Mouse (Mus musculus): ENCODE measurements around the gene Olfr9. TPM values are rescaled to one million over a fixed set of nuclear protein-coding genes. Genes with fewer than 3 reads are reported as not detected.

The Olfr9 gene
- polyA plus RNA-seq, 1 experiment from 2014 or later = not detected

DNA sequence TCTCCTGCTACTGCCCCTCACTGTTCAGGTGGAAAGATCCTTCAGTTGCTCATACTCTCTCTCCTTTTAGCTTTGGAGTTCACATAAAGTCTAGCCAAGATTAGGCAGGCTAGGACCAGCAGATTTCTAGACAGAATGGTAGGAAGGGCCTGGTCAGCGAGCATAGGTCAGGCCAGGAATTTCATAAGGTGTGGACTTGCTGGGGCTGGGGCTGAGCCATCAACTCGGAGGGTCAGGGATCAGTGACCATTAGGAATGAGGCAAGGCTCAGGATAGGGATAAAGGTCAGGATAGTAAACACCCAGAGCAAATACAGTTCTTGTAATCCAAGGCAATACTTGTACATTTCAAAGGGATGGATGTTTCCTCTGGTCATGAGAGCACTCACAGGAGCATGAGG lies 24.3 kb upstream of the Olfr9 start:
- ATAC-seq (ENCODE audit: low FRiP score, low TSS enrichment) (no peak), DNase-seq (no peak)
- WGBS = 73% methylated on average over 2 of the region's 2 CpGs
- Histone ChIP-seq H3K27me3 (ENCODE audit: control insufficient read depth, insufficient read depth, low read length) (no peaks in the 10 kb centered on the region), H3K36me3 (ENCODE audit: control insufficient read depth, insufficient read depth, low read length) (no peaks in the 10 kb centered on the region), H3K9ac (replicated peaks; ENCODE audit: low read length) (no peak overlapping the region), H3K27ac (replicated peaks; ENCODE audit: low read depth, low read length) (no peak overlapping the region), H3K4me1 (ENCODE audit: control insufficient read depth, insufficient read depth, low read length) (no peaks in the 10 kb centered on the region), H3K4me3 (replicated peaks; ENCODE audit: low read depth, low read length) (no peak overlapping the region), H3K4me2 (ENCODE audit: low read length) (no peak overlapping the region), H3K9me3 (ENCODE audit: control insufficient read depth, low read length) (no peaks in the 10 kb centered on the region)

DNA sequence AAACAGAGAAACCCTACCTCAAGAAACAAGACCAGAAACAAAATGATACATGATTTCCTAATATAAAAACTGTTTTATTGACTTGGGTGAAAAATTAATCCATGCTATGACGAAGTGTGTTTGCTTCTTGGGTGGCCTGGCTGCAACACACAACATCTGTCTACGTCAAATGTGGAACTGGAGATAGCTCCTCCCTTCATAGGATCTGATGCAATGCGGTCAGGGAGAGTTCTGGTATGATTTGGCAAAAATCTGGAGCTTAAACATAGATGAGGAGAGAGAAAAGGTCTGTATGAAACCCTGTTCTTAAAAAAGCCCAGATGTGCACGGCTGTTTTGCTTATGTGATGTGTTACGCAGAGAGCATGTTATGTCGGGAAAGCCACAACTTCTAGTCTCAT lies 23.4 kb upstream of the Olfr9 start:
- Histone ChIP-seq H3K27ac (replicated peaks; ENCODE audit: low read depth, low read length) (no peak overlapping the region), H3K4me3 (replicated peaks; ENCODE audit: low read depth, low read length) (no peak overlapping the region), H3K4me1 (ENCODE audit: control insufficient read depth, insufficient read depth, low read length) (no peaks in the 10 kb centered on the region), H3K9ac (replicated peaks; ENCODE audit: low read length) (no peak overlapping the region), H3K9me3 (ENCODE audit: control insufficient read depth, low read length) (no peaks in the 10 kb centered on the region), H3K27me3 (ENCODE audit: control insufficient read depth, insufficient read depth, low read length) (no peaks in the 10 kb centered on the region), H3K4me2 (ENCODE audit: low read length) (no peak overlapping the region), H3K36me3 (ENCODE audit: control insufficient read depth, insufficient read depth, low read length) (no peaks in the 10 kb centered on the region)
- ATAC-seq (ENCODE audit: low FRiP score, low TSS enrichment) = no peak
- DNase-seq = no peak
- 92% methylated on average over 6 of the region's 6 CpGs for WGBS

DNA sequence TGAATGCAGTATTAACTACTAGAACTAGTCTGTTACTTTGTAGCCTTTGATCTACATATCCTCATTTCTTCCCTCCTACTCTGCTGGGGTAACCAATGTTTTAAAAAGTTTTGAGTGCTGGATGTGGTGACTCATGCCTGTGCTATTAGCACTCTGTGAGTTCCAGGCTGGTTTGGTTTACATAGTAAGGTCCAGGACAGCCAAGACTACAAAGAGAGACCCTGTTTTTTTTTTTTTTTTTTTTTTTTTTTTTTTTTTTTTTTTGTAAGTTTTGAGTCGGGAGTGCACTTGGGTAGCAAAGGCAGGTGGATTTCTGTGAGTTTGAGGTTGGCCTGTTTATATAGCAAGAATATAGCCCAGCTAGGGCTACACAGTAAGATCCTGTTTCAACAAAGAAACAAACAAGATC lies 20.9 kb upstream of the Olfr9 start:
- Histone ChIP-seq H3K27ac (replicated peaks; ENCODE audit: low read depth, low read length) (no peak overlapping the region), H3K4me3 (replicated peaks; ENCODE audit: low read depth, low read length) (no peak overlapping the region), H3K27me3 (ENCODE audit: control insufficient read depth, insufficient read depth, low read length) (no peaks in the 10 kb centered on the region), H3K9ac (replicated peaks; ENCODE audit: low read length) (no peak overlapping the region), H3K9me3 (ENCODE audit: control insufficient read depth, low read length) (no peaks in the 10 kb centered on the region), H3K4me2 (ENCODE audit: low read length) (no peak overlapping the region), H3K4me1 (ENCODE audit: control insufficient read depth, insufficient read depth, low read length) (no peaks in the 10 kb centered on the region), H3K36me3 (ENCODE audit: control insufficient read depth, insufficient read depth, low read length) (no peaks in the 10 kb centered on the region)
- ATAC-seq (ENCODE audit: low FRiP score, low TSS enrichment) (no peak), DNase-seq (no peak)
- 64% methylated on average over 1 of the region's 1 CpGs for WGBS

DNA sequence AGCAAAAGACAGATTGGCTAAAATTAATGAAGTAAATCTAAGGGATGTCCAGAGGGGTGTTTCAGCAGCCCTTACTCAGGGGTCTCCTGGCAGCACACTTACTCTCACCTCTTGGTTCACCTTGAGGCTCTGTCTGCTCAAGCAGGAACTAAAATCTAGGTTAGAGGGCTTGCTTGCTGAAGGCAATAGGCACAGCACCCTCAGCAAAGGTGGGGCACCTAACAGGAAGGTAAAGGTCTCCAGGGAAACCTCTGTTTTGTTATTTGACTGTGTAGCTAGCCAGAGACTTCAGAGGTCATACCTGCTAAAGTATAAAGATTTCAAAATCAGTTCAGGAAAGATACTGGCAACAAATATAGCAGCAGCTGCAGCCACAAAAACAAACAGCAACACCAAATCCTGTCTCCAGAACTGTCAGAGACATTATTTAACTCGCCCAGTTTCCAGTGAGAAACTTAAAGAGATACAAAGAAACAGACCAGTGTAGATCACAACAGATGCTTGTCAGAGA lies 18.4 kb upstream of the Olfr9 start:
- H3K27me3 ChIP-seq (ENCODE audit: control insufficient read depth, insufficient read depth, low read length) = no peaks in the 10 kb centered on the region
- H3K27ac ChIP-seq (replicated peaks; ENCODE audit: low read depth, low read length) = no peak overlapping the region
- H3K36me3 ChIP-seq (ENCODE audit: control insufficient read depth, insufficient read depth, low read length) = no peaks in the 10 kb centered on the region
- 56% methylated on average over 1 of the region's 1 CpGs for WGBS
- ATAC-seq (ENCODE audit: low FRiP score, low TSS enrichment) (no peak), DNase-seq (no peak)
- H3K9ac ChIP-seq (replicated peaks; ENCODE audit: low read length) = no peak overlapping the region
- no peaks in the 10 kb centered on the region for H3K9me3 ChIP-seq (ENCODE audit: control insufficient read depth, low read length)
- no peaks in the 10 kb centered on the region for H3K4me1 ChIP-seq (ENCODE audit: control insufficient read depth, insufficient read depth, low read length)
- no peak overlapping the region for H3K4me3 ChIP-seq (replicated peaks; ENCODE audit: low read depth, low read length)
- no peak overlapping the region for H3K4me2 ChIP-seq (ENCODE audit: low read length)

DNA sequence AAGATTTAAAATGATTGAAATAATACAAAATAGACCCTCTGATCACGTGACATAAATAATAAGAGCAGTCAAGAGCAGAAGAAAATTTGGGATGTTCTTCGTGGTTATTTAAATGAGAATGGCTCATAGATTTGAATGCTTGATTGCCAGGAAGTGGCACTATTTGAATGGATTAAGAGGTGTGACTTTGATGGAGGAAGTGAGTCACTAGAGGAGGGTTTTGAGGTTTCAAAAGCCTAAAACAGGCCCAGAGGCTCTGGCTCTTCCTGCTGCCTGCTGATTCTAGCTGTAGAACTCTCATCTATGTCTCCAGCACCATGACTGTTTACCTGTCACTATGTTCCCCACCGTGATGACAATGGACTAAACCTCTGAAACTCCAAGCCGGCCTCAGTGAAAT lies 16.4 kb upstream of the Olfr9 start:
- no peaks in the 10 kb centered on the region for H3K9me3 ChIP-seq (ENCODE audit: control insufficient read depth, low read length)

DNA sequence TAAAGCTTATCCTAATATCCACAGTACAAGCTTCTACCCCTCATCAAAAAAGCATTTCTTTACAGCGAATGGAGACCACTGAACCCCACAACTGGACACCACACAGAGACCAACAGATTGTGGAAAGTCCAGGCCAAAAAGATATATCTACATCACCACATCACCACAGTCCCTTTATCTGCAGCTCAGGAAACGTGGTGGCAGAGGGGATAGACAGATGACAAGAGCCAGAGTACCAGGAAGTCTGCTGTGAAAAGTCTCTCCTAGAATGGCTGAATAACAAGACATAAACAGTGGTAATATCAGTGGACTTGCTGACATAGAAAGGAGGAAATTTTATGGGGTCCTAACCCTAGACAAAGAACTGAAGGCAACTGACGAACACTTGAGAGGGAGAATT lies 12.8 kb upstream of the Olfr9 start:
- no peak overlapping the region for H3K27ac ChIP-seq (replicated peaks; ENCODE audit: low read depth, low read length)
- WGBS = 71% methylated on average over 3 of the region's 3 CpGs
- H3K9ac ChIP-seq (replicated peaks; ENCODE audit: low read length) = no peak overlapping the region
- H3K9me3 ChIP-seq (ENCODE audit: control insufficient read depth, low read length) = no peaks in the 10 kb centered on the region
- no peaks in the 10 kb centered on the region for H3K4me1 ChIP-seq (ENCODE audit: control insufficient read depth, insufficient read depth, low read length)
- H3K36me3 ChIP-seq (ENCODE audit: control insufficient read depth, insufficient read depth, low read length) = no peaks in the 10 kb centered on the region
- DNase-seq (no peak), ATAC-seq (ENCODE audit: low FRiP score, low TSS enrichment) (no peak)
- H3K4me3 ChIP-seq (replicated peaks; ENCODE audit: low read depth, low read length) = no peak overlapping the region
- no peak overlapping the region for H3K4me2 ChIP-seq (ENCODE audit: low read length)
- H3K27me3 ChIP-seq (ENCODE audit: control insufficient read depth, insufficient read depth, low read length) = no peaks in the 10 kb centered on the region

More for the DNA sequence above, 16.4 kb upstream of the Olfr9 start:
- no peaks in the 10 kb centered on the region for H3K4me1 ChIP-seq (ENCODE audit: control insufficient read depth, insufficient read depth, low read length)
- H3K4me3 ChIP-seq (replicated peaks; ENCODE audit: low read depth, low read length) = no peak overlapping the region
- no peak for ATAC-seq (ENCODE audit: low FRiP score, low TSS enrichment)
- H3K9ac ChIP-seq (replicated peaks; ENCODE audit: low read length) = no peak overlapping the region
- H3K27me3 ChIP-seq (ENCODE audit: control insufficient read depth, insufficient read depth, low read length) = no peaks in the 10 kb centered on the region
- DNase-seq = no peak
- WGBS = 73% methylated on average over 4 of the region's 4 CpGs
- no peak overlapping the region for H3K4me2 ChIP-seq (ENCODE audit: low read length)
- no peaks in the 10 kb centered on the region for H3K36me3 ChIP-seq (ENCODE audit: control insufficient read depth, insufficient read depth, low read length)
- H3K27ac ChIP-seq (replicated peaks; ENCODE audit: low read depth, low read length) = no peak overlapping the region

DNA sequence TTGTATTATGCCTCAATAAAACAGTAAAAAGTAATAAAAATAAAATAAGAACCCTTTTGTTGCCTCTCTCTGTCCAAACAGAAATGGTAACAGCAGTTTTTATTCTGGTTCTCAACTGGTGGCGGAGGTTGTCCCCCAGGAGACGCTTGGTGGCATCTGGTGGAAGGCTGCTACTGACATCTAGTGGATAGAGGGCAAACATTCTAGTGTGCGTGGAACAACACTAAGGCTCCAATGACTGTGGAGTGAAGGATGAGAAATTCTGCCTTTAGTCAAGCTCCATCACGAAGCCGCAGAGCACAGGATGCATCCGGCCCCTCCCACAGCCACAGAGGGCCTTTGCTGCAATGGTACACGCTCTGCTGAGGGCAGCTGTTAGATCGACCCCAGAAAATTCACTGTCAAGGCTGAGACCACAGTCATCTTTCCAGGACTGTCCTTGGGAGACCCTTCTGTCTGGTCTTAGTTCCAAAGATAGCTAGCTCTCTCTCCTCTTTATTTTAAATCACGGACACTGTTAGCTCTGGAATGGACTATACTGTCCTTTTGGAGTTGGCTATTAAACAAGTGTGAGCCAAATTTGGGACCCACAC lies 11.6 kb upstream of the Olfr9 start:
- no peaks in the 10 kb centered on the region for H3K36me3 ChIP-seq (ENCODE audit: control insufficient read depth, insufficient read depth, low read length)
- H3K27me3 ChIP-seq (ENCODE audit: control insufficient read depth, insufficient read depth, low read length) = no peaks in the 10 kb centered on the region
- no peak overlapping the region for H3K4me2 ChIP-seq (ENCODE audit: low read length)
- H3K4me3 ChIP-seq (replicated peaks; ENCODE audit: low read depth, low read length) = no peak overlapping the region
- ATAC-seq (ENCODE audit: low FRiP score, low TSS enrichment) = peak; percentile 77
- H3K4me1 ChIP-seq (ENCODE audit: control insufficient read depth, insufficient read depth, low read length) = no peaks in the 10 kb centered on the region
- peak; percentile 85 for DNase-seq
- WGBS = 27% methylated on average over 9 of the region's 9 CpGs
- no peaks in the 10 kb centered on the region for H3K9me3 ChIP-seq (ENCODE audit: control insufficient read depth, low read length)
- H3K9ac ChIP-seq (replicated peaks; ENCODE audit: low read length) = no peak overlapping the region
- H3K27ac ChIP-seq (replicated peaks; ENCODE audit: low read depth, low read length) = no peak overlapping the region

DNA sequence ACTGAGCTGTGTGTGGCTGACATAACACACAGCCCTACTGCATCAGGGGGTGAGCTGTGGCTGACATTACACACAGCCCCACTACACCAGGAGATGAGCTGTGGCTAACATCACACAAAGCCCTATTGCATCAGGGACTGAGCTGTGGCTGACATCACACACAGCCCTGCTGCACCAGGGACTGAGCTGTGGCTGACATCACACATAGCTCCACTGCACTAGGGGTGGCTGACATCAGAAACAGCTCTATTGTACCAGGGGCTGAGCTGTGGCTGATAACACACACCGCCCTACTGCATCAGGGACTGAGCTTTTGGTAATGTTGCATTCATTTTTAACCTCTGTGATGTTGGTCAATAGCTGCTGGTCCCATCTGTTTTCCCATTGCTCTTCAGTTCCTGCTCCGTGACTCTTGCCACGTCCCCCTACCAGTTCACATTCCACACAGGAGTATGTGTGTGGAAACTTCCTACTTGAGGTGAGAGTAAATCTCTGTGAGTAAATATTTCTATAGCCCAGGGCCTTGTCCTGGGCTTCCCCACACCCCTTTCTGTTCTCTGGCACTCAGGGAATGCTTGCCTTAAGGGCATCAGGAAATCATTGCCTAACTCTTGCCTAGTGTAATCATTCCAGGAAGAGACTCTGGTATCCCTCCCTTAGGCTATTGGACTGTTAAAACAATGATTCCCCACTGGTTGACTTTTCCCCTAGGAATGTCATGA lies 8.4 kb upstream of the Olfr9 start:
- no peak overlapping the region for H3K9ac ChIP-seq (replicated peaks; ENCODE audit: low read length)
- H3K4me1 ChIP-seq (ENCODE audit: control insufficient read depth, insufficient read depth, low read length) = no peaks in the 10 kb centered on the region
- ATAC-seq (ENCODE audit: low FRiP score, low TSS enrichment) (no peak; the same call in 1 of the 2 replicates), DNase-seq (no peak)
- no peaks in the 10 kb centered on the region for H3K36me3 ChIP-seq (ENCODE audit: control insufficient read depth, insufficient read depth, low read length)
- 87% methylated on average over 3 of the region's 3 CpGs for WGBS
- no peak overlapping the region for H3K4me2 ChIP-seq (ENCODE audit: low read length)
- no peak overlapping the region for H3K27ac ChIP-seq (replicated peaks; ENCODE audit: low read depth, low read length)
- no peaks in the 10 kb centered on the region for H3K9me3 ChIP-seq (ENCODE audit: control insufficient read depth, low read length)
- no peak overlapping the region for H3K4me3 ChIP-seq (replicated peaks; ENCODE audit: low read depth, low read length)
- no peaks in the 10 kb centered on the region for H3K27me3 ChIP-seq (ENCODE audit: control insufficient read depth, insufficient read depth, low read length)

All from midbrain, embryonic 14.5 days (tissue).